Mouse (Mus musculus) left cerebral cortex, adult 9 months (tissue): Measurements from ENCODE around the gene Fndc7.
A peak's percentile ranks its signal among the peaks of the same experiment; 100 is the strongest.

Experiments
- DNase-seq, 2 experiments: peaks; one replicate each; pipeline ENCODE4 v3.0.0; 2022; ENCODE audit warnings: low spot score in 2 of 2

Gene Fndc7

GRCm38 (mm10) chr3:108889908-108890307 is at the start of gene Fndc7:
Fndc7 (minus strand) TSS chr3:108890008.
- DNase-seq = no peak

DNA sequence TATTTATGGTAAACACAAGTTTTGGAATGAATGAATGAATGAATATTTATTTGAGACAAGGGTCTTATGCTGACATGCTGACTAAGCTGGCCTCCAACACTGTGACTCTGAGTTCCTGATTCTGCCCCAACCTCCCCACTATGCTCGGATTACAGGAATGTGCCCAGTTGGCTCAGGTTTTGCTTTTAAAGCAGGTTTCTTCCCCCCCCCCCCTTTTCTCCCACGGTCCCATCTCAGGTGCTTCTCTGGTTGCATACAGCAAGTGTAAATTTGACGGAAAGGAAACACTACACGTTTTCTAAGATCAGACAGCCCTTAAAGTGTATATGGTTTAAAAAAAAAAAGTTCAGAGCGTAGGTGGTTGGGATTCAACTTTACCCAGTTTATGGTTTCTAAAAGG is 49.8 kb upstream of the Fndc7 start, which contains the start of gene Henmt1:
Henmt1 (plus strand) TSS at position 301 of the 400 bp plus-strand sequence.
- no peak for DNase-seq

DNA sequence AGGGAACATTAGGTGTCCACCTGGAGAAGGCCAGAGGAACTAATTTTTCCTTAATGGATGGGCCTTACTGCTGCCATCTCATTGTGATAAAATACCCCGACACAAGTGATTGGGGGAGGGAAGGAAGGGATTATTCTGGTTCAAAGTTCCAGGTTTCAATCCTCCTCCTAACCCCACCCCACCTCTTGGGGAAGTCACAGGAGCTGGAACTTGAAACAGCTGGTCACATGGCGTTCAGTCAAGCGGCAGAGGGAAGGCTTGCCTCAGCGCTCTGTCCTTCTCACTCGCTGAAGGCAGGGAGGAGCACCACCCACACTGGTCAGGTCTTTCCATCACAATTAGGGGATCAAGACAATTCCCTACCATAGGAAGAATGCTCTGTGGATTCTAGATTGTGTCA is 48.9 kb upstream of the Fndc7 start:
- no peak for DNase-seq

- no peak for DNase-seq
Observed at GRCm38 (mm10) chr3:108933557-108933956, 43.7 kb upstream of the Fndc7 start.

DNA sequence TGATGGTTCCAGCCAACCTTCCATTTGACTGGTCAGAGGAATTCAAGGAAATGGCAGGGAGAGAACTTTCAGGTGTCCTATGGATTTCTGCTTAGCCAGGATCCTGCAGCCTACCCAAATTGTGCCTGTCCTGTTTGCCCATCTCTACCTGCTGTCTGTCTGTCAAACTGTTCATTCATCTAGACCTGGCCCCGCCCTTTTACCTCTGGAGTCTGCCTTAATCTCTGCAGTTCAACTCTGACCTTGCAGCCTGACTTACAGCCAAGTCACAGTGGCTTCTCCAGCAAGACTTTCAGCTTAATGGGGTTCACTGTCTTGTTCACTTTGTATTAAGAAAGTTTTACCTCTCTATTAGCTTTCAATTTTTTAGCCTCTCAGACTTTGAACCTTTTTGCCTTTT is 36.5 kb upstream of the Fndc7 start:
- DNase-seq = no peak

- no peak for DNase-seq
Observed at GRCm38 (mm10) chr3:108925677-108926076, 35.9 kb upstream of the Fndc7 start.

- DNase-seq = no peak
Observed at GRCm38 (mm10) chr3:108921822-108922221, 32.0 kb upstream of the Fndc7 start.

- DNase-seq = no peak
Observed at GRCm38 (mm10) chr3:108920442-108921070, 30.7 kb upstream of the Fndc7 start.

- no peak for DNase-seq
Observed at GRCm38 (mm10) chr3:108918852-108919251, 29.0 kb upstream of the Fndc7 start.

- no peak for DNase-seq
Observed at GRCm38 (mm10) chr3:108917986-108918385, 28.2 kb upstream of the Fndc7 start.

DNA sequence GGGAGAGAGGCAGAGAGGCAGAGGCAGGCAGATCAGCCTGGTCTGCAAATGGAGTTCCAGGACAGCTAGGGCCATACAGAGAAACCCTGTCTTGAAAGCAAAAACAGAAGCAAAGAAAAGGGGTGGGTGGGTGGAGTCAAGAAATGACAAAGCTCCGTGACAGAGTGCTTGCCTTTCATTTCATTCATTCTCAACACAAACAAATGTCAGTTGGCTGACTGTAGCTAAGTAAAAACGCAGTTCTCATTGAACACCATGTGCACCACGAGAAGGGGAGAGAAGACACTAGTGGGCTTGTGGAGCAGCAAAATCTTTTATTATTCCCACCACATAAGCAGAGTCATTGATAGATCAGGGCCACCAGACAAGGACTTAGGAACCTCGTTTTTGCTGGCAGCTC is 27.0 kb upstream of the Fndc7 start:
- no peak for DNase-seq

DNA sequence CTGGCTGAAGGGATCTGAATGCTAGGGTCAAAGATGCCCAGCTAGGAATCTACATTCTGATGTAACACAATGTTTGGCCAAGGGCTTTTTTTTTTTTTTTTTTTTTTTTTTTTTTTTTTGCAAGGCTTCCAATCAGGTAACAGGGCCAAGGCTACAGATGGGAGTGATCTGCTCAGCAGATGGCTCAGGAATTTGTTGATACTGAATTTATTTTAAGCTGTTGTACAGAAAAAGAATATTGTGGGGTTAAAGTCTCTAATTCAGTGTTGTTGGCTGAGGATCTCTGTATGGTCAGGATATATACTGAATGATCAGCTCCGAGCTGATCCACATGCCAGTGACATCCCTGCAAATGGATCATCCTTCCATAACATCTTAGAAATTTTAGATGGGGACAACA is 26.2 kb upstream of the Fndc7 start:
- no peak for DNase-seq

DNA sequence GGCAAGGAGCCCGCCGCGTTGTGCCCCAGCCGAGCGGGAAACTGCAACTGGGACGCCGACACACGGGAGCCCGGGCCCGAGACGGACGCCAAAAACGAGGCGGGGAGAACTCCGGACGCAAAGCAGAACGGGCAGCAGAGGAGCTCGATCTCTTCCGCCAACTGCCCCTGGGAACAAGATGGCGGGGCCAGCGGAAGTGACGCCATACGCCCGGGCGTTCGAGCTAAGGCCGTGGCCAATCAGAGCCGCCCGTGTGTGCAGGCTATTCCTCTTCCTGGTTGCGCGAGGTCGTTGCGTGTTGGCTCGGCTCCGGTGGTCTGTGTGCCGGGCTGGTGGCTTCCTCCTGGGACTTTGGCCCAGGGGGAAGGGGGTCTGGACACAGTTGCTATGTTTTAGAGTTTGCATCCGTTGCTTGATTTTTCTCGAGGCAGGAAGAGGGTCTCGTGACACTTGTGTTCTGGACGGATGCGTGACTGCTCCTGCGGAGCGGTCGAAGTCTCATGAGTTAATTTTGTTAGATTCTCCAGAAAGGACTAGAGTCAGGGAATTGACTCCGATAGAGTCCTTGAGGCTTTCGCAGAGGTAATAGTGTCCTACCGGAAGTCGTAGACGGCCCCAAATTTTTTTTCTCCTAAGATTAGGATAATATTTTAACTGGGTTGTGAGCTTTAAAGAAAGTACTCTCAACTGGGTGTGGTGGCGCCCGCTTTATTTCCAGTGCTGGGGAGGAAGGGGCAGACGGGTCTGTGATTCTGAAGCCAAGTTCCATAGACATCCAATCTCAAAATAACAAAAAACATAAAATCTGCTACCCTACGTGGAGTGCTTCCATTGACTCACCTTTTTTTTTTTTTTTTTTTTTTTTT is 22.0 kb upstream of the Fndc7 start, which contains the start of gene Prpf38b:
Prpf38b (minus strand) TSS at position 180 of the 866 bp plus-strand sequence.
- DNase-seq = peak; percentile 85 to 95

DNA sequence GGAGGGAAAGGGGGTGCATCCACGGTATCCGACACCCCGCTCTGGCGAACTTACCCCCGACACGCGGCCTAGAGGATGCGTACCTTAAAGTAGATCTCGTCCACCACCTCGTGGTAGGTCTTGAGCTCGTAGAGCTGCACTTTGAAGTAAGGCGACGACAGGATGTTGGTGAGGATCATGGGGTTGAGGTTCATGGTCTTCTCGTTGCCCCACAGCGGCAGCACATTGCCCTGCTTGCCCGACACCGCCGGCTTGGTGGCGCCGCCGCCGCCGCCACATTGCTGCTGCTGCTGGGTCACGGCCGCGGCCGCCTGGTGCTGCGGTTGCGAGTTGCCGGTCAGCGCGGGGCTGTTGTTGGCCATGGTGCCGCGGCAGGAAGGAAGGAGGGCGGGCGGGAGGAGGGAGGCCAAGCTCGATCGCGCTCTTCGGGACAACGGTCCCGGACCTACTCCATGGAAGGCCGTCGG is 21.3 kb upstream of the Fndc7 start:
- peak; percentile 30 to 52 for DNase-seq

DNA sequence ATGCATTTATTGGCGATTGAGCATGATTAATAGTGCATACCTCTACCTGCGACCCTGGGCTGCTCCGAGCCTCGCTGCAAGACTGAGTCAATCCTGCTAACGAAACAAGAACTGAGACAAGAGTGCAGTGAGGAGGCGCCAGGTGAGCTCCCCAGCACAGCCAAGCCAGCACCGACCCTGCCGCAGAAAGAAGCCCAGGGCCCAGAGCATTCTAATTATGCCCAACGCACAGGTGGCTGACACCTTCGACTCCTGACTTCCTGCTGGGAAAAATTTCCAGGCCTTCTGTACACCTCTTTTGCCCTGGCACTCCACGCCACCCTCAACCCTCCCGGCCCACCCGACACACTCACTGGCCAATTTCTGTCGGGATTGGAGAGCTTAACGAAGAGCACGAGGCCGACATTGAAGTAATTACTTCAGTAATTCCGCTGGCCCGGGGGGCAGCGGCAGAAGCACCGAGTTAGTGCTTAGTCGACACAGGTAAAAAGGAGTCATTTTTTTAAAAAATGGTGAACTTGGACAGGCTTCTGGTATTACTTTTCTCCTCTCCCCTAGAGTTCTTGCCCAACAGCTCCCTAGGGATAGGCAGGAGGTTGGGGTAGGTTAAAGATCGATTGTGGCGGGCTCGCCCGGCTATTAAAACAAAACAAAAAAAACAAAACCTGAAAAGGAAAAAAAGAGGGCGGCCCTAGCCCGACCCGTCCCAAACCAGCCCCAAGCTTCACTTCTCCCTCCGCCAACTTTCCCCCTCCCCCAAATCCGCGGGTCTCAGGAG is 20.7 kb upstream of the Fndc7 start:
- DNase-seq = no peak

DNA sequence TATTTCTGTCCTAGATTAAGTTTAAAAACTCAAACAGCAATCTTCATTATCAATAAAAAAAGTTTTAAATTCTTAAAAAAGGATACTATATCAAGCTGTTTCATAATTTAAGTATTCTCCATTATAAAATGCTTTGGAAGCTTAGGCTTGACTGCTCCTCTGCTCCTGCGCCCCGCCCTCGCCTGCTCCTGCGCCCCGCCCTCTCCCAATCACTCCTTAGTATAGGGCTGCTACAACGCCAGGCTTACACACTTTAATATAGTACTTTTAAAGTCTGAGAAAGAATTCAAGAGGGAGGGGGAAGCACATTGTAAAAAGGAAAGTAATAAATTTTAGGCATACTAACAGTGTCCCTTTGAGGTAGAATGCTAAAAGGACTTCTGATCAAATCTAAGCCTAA is 13.1 kb upstream of the Fndc7 start:
- no peak for DNase-seq

DNA sequence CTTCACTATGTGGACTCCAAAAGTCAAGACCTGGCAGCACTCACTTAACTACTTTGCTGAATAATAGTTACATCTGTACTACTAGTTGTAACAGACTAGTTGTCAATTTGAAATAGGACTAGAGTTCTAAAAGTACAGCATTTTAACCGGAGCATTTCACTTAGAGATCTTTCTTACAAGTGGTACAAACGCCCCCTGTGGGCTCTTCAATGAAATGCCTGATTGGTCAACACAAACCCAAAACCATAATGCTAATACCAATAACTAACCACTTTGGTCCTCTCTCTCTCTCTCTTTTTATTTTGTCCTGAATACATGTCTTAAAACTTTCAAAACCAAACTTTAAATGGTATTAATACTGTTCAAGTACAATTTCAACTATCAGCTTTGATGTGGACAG is 12.2 kb upstream of the Fndc7 start:
- no peak for DNase-seq

GRCm38 (mm10) chr3:108900681-108901080 is 10.9 kb upstream of the Fndc7 start:
- DNase-seq = no peak

DNA sequence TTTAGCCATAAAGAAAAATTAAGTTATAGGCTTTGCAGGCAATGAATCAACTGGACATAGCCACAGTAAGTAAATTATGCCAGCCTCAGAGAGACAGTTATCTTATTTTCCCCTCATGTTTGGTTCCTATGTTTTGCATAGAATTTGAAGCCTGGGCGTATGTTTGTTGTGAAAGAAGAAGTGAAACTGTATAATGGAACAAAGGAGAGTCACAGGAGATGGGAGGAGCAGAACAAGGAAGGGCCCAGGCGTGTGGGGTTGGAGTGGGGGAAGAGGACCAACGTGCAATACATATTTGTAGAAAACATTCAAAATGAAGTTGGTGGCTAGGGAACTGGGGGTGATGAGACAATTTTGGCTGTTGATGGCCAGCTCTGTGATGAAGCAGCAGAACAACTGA is 10.3 kb upstream of the Fndc7 start:
- no peak for DNase-seq

DNA sequence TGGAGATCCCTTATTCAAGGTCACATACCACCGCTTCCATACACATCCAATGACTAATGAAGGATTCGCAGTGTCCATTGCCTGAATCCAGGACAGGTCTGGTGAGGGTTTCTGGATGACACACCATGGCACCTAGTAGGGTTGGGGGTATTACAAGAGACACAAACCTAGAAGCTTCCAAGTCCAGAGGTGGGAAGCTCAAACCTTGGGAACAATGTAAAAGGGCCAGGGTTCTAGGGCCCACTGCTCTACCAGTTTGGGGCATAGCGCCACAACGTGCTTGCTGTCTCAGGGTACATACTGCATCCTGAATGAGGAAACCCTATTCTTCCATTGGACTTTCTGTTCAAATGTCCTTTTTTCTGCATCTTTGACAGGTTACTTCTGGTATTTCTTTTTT is 8.8 kb upstream of the Fndc7 start:
- no peak for DNase-seq

GRCm38 (mm10) chr3:108892914-108893313 is 3.1 kb upstream of the Fndc7 start:
- no peak for DNase-seq

- no peak for DNase-seq
Observed at GRCm38 (mm10) chr3:108892080-108892479, 2.3 kb upstream of the Fndc7 start.
